Mouse (Mus musculus): ENCODE measurements around the gene Gm10340.
"Not testable (repeated sequence)": the region's sequence is repeated elsewhere in the genome, so short reads cannot be mapped to it uniquely, and the experiment has no call there.

Gene Gm10340

DNA sequence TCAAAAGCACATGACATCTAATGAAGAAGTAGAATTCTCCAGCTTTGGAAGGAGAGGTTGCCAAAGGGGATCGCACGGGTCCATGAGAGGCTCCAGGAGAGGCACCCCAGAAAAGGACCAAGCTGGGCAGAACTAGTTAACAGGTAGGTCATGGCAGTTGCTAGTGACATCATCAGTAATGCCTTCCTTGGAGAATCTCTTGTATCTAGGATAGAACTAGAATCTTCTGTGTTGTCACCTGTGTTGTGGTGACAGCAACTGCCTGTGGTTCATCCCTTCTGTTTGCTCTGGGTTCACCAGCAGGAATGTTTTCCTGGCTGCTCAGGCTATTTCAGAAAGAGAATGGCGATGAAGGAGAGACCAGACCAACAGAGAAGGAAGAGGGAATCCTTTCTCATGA is at the start of gene Gm10340:
Gene Gm10340, plus strand, starts transcription at position 301 of the 400 bp plus-strand sequence.
- not testable (repeated sequence) for DNase-seq (ENCODE audit: low spot score in 2 of 2)

DNA sequence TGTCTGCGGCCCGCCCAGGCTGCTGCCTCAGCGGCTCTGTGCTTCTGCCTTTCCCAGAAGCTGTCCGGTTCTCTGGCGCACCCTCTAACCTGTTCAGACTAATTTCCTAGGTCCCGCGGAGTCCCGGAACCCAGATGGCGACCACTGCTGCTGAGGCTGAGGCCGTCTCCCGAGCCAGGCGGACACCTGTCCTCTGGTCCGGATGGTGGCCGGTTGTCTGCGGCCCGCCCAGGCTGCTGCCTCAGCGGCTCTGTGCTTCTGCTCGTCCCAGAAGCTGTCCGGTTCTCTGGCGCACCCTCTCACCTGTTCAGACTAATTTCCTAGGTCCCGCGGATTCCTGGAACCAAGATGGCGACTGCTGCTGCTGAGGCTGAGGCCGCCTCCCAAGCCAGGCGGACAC is 17.7 kb upstream of the Gm10340 start:
- peak; percentile 0 to 18 for DNase-seq (ENCODE audit: low spot score in 2 of 2)

DNA sequence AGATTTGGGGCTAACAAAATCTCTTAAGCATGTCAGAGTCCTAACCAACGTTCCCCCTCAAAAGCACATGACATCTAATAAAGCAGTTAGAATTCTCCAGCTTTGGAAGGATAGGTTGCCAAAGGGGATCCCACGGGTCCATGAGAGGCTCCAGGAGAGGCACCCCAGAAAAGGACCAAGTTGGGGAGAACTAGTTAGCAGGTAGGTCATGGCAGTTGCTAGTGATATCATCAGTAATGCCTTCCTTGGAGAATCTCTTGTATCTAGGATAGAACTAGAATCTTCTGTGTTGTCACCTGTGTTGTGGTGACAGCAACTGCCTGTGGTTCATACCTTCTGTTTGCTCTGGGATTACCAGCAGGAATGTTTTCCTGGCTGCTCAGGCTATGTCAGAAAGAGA is 54.2 kb downstream of the Gm10340 start, which contains the start of gene Gm5795:
Gene Gm5795, plus strand, starts transcription at position 301 of the 400 bp plus-strand sequence.
- not testable (repeated sequence) for DNase-seq (ENCODE audit: low spot score in 2 of 2)

Measured in spleen, postnatal 36 days (tissue).